Mouse (Mus musculus): ENCODE data around the gene Taar1.

Gene Taar1

DNA sequence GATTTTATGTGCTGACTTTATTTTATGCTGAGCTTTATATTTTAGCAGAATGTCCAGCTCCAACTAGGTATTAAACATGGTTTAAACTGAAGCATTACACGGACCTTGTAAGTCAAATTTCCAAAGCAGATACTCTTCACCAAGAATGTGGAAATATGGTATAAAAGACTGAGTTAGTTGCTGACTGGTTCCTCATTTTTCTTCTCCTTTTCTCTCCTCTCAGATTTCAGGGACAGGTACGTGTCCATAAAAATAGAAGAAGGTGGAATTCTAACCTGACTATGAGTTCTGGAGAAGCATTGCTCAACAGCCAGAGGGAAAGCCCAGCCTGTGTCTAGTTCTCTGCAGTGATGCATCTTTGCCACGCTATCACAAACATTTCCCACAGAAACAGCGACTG lies at the start of gene Taar1:
Gene Taar1 (plus strand): TSS at position 301 of the 400 bp plus-strand sequence.
- no peak for DNase-seq (ENCODE audit: inconsistent age in 2 of 2, low spot score in 1 of 2)

GRCm38 (mm10) chr10:23880695-23881094 lies 39.5 kb upstream of the Taar1 start:
- peak in 1 of 2 experiments; percentile 66 for DNase-seq (ENCODE audit: inconsistent age in 2 of 2, low spot score in 1 of 2)

DNA sequence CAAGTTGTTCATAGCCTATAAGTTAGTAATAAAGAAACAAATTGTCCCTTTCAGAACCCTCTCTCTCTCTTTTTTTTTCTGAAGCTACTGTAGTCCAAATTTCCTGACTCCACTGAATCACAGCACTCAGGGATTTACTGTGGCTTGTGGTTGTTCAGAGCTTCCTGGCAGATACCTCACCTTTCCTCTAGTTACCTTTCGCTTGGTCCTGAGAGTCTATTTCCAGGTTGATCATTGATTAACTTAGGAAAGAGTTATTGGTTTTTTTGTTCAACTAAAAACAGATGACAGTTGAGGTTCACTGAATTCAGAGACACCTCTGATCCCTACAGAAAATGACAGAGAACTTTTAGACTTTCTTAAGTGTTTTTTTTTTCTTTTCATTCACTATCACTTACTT lies 35.2 kb upstream of the Taar1 start:
- DNase-seq (ENCODE audit: inconsistent age in 2 of 2, low spot score in 1 of 2): no peak

- no peak for DNase-seq (ENCODE audit: inconsistent age in 2 of 2, low spot score in 1 of 2)
Observed at GRCm38 (mm10) chr10:23886060-23886459, 34.1 kb upstream of the Taar1 start.

DNA sequence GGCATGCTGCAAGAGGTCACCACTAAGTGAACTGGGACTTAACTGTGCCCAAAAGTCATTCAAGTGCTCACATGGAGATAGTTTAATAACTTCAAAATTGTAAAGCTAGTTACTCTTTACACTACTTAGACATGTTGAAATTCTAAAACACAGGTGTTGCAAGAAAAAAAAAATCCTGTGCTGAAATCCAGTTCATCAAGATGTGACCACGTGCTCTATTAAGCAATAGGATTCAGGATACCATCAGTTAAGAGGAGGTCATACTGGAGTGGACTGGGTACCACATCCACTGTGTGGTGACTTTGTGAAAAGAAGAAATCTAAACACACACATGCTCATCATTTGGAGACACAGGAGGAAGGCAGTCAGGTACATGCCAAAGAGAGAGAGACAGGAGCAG lies 27.2 kb upstream of the Taar1 start:
- DNase-seq (ENCODE audit: inconsistent age in 2 of 2, low spot score in 1 of 2): no peak

GRCm38 (mm10) chr10:23894601-23895349 lies 25.4 kb upstream of the Taar1 start, which contains the start of gene Vnn1:
Gene Vnn1, plus strand, starts transcription at chr10:23894688.
- peak; percentile 36 to 84 for DNase-seq (ENCODE audit: inconsistent age in 2 of 2, low spot score in 1 of 2)

DNA sequence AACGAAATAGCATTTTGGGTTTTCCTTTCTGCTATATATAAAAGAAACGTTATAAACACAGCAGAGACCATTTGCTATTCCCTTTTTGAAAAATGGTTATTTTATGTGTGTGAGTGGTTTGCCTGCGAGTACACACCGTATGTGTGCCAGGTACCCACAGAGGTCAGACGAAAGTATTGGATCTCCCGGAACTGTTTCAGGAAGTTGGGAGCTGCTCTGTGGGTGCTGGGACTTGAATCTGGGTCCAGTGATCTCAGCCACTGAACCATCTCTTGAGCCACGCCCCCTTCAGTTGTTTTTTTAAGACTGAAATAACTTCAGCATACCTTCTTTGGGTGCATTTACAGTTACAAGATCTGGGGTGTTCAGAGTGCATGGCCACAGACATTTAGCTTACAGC lies 24.8 kb upstream of the Taar1 start:
- DNase-seq (ENCODE audit: inconsistent age in 2 of 2, low spot score in 1 of 2): peak in 1 of 2 experiments; percentile 58

GRCm38 (mm10) chr10:23901119-23901518 lies 19.0 kb upstream of the Taar1 start:
- DNase-seq (ENCODE audit: inconsistent age in 2 of 2, low spot score in 1 of 2): no peak

- DNase-seq (ENCODE audit: inconsistent age in 2 of 2, low spot score in 1 of 2): no peak
Observed at GRCm38 (mm10) chr10:23905661-23906060, 14.5 kb upstream of the Taar1 start.

DNA sequence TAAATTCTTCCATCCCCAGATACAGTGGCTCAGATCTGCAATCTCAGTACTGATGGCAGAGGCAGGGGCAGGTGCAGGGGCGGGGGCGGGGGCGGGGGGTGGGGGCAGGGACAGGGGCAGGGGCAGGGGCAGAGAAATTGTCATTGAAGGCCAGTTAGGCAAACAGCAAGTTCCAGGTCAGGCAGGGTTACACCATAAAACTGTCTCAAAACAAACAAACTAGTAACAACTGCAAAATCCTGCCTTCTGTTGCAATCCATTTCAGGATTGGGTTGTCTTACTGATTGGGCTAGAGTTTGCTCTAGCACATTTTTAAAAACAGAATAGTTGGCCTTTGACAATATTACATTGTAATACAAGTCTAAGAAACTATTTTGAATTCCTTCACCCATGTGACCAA lies 2.3 kb downstream of the Taar1 start:
- no peak for DNase-seq (ENCODE audit: inconsistent age in 2 of 2, low spot score in 1 of 2)

GRCm38 (mm10) chr10:23923941-23924340 lies 3.8 kb downstream of the Taar1 start:
- DNase-seq (ENCODE audit: inconsistent age in 2 of 2, low spot score in 1 of 2): peak in 1 of 2 experiments; percentile 36

GRCm38 (mm10) chr10:23937613-23938012 lies 17.5 kb downstream of the Taar1 start:
- no peak for DNase-seq (ENCODE audit: inconsistent age in 2 of 2, low spot score in 1 of 2)

DNA sequence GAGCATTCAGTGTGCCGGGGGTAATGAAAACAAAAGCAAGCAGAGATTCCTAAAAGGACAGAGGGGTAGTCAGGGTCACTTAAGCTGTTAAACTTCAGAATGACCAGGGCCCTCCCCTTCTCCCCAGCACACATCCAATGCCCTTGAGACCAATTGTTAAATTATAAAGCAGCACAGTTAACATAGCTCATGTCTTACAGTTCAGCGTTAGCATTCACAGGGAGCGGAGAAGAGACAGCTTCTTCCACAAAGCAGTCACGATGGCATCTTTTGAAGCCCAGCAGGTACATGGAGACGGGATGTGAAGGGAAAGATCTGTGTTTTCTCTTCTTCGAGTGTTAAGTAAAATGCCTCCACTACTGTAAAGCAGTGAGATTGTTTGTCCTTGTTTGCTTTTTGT lies 18.2 kb downstream of the Taar1 start, which contains the start of gene Taar2:
Gene Taar2 (plus strand): TSS at position 261 of the 400 bp plus-strand sequence.
- DNase-seq (ENCODE audit: inconsistent age in 2 of 2, low spot score in 1 of 2): peak in 1 of 2 experiments; percentile 30

GRCm38 (mm10) chr10:23942465-23942864 lies 22.3 kb downstream of the Taar1 start:
- DNase-seq (ENCODE audit: inconsistent age in 2 of 2, low spot score in 1 of 2): peak in 1 of 2 experiments; percentile 30

DNA sequence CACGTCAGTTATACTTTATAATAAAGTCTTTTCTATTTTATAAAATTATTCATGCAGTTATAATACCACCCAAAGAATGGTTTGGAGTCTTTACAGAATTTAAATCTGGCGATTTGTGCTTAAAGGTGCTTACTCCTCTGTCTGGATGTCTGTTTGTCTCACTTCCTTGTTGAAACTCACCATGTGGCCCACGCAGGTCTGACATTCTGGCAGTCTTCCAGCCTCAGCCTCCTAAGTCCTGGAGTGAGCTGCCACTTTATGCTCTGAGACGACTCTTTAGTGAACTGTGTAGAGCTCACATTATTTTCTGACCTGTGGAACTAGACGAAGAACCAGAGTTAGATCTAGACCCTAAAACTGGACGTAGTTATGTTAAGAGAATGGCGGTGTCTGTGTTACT lies 27.9 kb downstream of the Taar1 start:
- no peak for DNase-seq (ENCODE audit: inconsistent age in 2 of 2, low spot score in 1 of 2)

- no peak for DNase-seq (ENCODE audit: inconsistent age in 2 of 2, low spot score in 1 of 2)
Observed at GRCm38 (mm10) chr10:23949508-23950005, 29.4 kb downstream of the Taar1 start, which contains the start of gene Taar3. Gene Taar3, plus strand, starts transcription at chr10:23949558.

DNA sequence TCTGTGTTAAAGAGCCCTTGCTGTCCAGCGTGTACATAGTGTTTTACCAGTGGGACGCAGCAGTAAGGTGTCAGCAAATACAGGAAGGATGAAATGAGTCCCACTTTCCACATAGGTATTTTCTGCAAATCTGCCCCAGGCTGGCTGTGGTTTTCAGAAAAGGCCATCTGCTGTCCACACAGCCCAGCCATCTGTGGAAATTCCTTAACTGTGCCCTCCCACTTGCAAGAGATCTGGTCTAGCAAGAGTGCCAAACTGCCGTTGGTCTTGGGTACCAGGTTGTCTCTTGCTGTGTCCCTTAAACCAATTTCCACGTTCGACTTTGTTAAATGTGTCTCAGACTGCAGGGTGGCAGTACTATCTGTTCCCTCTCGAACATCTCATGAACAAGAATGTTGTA lies 31.6 kb downstream of the Taar1 start:
- no peak for DNase-seq (ENCODE audit: inconsistent age in 2 of 2, low spot score in 1 of 2)

DNA sequence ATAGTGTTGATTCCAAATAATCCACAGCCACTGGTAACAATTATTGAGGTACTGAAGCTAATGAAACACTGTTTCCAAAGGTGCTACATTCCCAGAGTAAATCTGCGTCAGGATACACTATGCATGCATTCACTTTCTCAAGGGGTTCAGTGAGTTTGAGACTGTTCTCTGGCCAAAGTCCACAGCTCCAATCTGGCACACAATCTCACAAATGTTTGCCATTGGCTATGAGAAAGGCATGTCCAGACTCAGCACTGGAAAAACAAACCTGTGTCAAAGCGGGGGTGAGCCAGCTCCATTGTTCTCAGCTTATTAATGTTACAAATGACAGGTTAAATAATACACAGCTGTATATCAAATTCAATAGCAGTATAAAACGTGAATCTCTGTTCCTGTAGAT lies 38.9 kb downstream of the Taar1 start:
- DNase-seq (ENCODE audit: inconsistent age in 2 of 2, low spot score in 1 of 2): no peak

GRCm38 (mm10) chr10:23960444-23960915 lies 40.3 kb downstream of the Taar1 start, which contains the start of gene Taar4:
Gene Taar4, plus strand, starts transcription at chr10:23960494.
- no peak for DNase-seq (ENCODE audit: inconsistent age in 2 of 2, low spot score in 1 of 2)

DNA sequence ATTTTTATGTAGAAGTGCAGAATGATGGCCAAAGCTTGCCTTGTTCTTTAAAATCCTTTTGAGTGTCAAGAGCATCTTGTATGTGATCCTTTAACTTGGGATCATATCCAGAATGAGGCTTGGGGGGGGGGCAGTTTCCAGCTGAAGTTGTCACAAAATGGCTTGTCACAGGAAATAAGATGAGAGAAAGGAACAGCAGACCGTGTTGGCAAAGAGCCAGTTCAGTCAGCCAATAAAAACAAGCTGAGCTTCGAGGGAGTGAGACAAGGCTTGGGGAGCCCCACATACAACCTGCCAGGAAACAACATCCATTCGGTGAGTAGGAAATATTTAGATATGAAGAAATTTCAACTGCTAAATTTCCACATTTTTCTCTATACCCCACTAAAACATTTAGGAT lies 43.3 kb downstream of the Taar1 start:
- no peak for DNase-seq (ENCODE audit: inconsistent age in 2 of 2, low spot score in 1 of 2)

DNA sequence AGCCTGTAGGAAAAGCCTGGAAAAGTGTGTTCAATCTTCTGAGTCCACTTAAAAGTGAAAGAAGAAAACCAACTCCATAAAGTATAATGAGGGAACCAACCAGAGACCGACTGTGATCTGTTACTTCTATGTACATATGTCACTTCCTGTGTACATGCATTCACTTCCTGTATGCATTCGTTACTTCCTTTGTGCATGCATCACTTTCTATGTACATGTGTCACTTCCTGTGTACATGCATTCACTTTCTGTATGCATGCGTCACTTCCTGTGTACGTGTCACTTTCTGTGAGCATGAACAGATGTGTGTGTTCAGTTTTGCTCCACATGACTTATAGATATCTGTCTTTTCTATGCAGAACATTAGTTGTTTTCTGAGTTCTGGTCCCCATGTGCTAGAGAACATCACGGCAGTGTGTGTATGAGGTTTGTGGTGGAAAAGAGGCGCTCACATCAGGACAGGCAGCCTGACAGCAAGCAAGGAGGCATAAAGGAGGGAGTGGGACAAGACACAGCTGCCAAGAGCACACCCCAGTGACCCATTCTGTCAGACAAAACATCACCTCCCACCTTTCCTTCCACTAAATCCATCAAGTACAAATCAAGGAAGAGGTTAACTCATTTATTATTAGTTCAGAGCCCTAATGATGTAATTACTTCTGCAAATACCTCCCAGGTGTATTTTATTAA lies 44.9 kb downstream of the Taar1 start:
- no peak for DNase-seq (ENCODE audit: inconsistent age in 2 of 2, low spot score in 1 of 2)

DNA sequence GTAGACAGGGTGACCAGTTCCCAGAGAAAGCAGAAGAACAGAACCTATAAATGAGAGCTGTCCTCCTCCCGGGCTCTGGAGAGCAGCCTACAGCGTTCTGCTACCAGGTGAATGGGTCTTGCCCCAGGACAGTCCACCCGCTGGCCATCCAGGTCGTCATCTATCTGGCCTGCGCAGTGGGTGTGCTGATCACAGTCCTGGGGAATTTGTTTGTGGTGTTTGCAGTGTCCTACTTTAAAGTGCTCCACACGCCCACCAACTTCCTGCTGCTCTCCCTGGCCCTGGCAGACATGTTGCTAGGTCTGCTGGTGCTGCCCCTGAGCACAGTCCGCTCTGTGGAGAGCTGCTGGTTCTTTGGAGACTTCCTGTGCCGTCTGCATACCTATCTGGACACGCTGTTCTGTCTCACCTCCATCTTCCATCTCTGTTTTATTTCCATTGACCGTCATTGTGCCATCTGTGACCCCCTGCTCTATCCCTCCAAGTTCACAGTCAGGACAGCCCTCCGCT lies 50.6 kb downstream of the Taar1 start, which contains the start of gene Taar5:
Gene Taar5 (plus strand): TSS at position 51 of the 510 bp plus-strand sequence.
- DNase-seq (ENCODE audit: inconsistent age in 2 of 2, low spot score in 1 of 2): no peak

Measured in adrenal gland, adult (tissue).